Mouse (Mus musculus) limb, embryonic 15.5 days (tissue): ENCODE data around the gene Cyp4x1. TPM values are rescaled to one million over a fixed set of nuclear protein-coding genes. Genes with fewer than 3 reads are reported as not detected.

ENCODE experiments used
- ATAC-seq: fragments of 200-750 bp; cut with Nextera tagmentation; 2 replicates; pipeline ENCODE4 v1.8.0; 2017; ENCODE audit warnings: low read depth, moderate TSS enrichment; ENCODE audit not compliant: insufficient number of reproducible peaks, low FRiP score, low TSS enrichment
- H3K27ac ChIP-seq: fragments of 300-500 bp; sonication (generic); 2 replicates; pipeline ENCODE4 v1.5.1; 2015; ENCODE audit warnings: moderate library complexity, mild to moderate bottlenecking, inconsistent platforms
- H3K27me3 ChIP-seq: fragments of 300-500 bp; sonication (generic); 2 replicates; pipeline ENCODE4 v1.6.1; 2015; ENCODE audit warnings: inconsistent platforms
- H3K36me3 ChIP-seq: fragments of 300-500 bp; sonication (generic); 2 replicates; pipeline ENCODE4 v1.6.1; 2015; ENCODE audit warnings: inconsistent platforms
- H3K4me1 ChIP-seq: fragments of 300-500 bp; sonication (generic); 2 replicates; pipeline ENCODE4 v1.6.1; 2015; ENCODE audit warnings: inconsistent platforms
- H3K4me2 ChIP-seq: fragments of 300-500 bp; sonication (generic); 2 replicates; pipeline ENCODE4 v1.6.1; 2015; ENCODE audit warnings: mild to moderate bottlenecking, inconsistent platforms
- H3K4me3 ChIP-seq: fragments of 300-500 bp; sonication (generic); 2 replicates; pipeline ENCODE4 v1.5.1; 2015; ENCODE audit warnings: mild to moderate bottlenecking, inconsistent platforms
- H3K9ac ChIP-seq: fragments of 300-500 bp; sonication (generic); 2 replicates; pipeline ENCODE4 v1.6.1; 2015; ENCODE audit warnings: inconsistent platforms
- H3K9me3 ChIP-seq: fragments of 300-500 bp; sonication (generic); 2 replicates; pipeline ENCODE4 v1.6.1; 2016; ENCODE audit warnings: inconsistent platforms
- WGBS: fragments of 180-500 bp; shearing (Covaris S2); methylation state at CpG from one replicate; pipeline ENCODE4 v1.1.7; 2015; 5-methylcytosine and 5-hydroxymethylcytosine counted together
- polyA plus RNA-seq: library from polyadenylated mRNA; unstranded; fragments of >200 nt; fragmentation: Nextera tagmentation; extraction: Ambion mirVana; gene quantifications from 2 replicates; pipeline ENCODE4 v1.2.1, GENCODE M21; 2015

The Cyp4x1 gene
- polyA plus RNA-seq, 1 experiment from 2014 or later: not detected

DNA sequence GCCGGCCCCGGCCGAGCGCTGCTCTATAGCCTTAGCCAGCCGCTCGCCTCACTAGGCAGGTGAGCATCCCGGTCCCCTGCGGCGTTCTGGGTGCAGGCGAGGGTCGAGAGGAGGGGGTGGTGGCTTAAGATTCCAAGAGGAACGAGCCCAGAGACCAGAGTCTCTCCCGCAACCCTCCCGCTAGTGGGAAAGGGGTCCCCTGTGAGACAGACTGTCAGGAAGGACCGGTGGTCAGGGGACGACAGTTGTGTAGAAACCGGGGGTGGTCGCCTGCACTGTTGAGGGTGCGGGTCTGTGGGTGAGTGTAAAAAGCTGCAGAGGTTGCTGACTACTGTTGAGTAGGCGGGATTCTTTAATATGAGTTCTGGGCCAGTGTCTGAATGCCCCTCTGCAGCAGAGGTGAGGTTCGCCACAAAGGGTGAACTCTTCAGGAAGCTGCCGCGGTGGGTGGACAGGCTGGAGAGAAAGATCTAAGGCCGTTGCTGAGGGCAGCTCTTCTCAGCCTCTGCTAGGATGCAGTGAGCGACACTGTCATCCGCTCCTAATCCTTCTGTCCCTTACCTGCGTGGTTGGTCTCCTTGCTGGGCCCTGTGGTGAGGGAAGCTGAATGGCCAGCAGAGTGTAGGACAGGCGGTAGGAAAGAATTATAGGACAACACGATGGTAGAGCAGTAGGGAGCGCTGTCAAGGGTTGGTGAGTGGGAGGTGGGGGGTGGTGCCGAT is 70.4 kb downstream of the Cyp4x1 start:
- Histone ChIP-seq H3K27ac (no peak overlapping the region), H3K4me3 (peak overlapping the region; percentile 51), H3K9me3 (no peaks in the 10 kb centered on the region), H3K4me1 (peaks cover 13% of the 10 kb centered on the region), H3K27me3 (peaks cover 98% of the 10 kb centered on the region), H3K36me3 (no peaks in the 10 kb centered on the region), H3K4me2 (peak overlapping the region; percentile 99), H3K9ac (0 out of 2 replicates have a peak overlapping the region, but pooled peaks have one; percentile 33)
- ATAC-seq: no peak
- 2% methylated on average over 31 of the region's 31 CpGs for WGBS

DNA sequence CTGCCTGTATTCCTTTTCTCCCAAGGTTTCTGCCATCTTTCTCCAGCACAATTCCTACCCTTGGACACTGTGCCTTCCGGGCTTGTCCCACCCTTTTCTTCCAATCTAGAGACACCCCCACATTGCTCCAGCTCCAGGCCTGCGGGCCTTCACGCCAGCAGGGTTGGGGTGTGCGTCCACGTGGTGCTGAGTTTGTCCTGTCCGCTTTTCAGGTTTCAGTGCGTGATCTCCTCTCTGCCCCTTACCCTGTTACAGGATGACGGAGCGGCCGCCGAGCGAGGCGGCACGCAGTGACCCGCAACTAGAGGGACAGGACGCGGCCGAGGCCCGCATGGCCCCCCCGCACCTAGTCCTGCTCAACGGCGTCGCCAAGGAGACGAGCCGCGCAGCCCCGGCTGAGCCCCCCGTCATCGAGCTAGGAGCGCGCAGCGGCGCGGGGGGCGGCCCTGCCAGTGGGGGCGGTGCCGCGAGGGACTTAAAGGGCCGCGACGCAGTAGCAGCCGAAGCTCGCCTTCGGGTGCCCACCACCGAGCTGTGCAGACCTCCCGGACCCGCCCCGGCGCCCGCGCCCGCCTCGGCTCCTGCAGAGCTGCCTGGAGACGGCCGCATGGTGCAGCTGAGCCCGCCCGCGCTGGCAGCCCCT is 71.1 kb downstream of the Cyp4x1 start:
- Histone ChIP-seq H3K9ac (0 out of 2 replicates have a peak overlapping the region, but pooled peaks have one; percentile 33), H3K9me3 (no peaks in the 10 kb centered on the region), H3K4me1 (peaks cover 18% of the 10 kb centered on the region), H3K27ac (no peak overlapping the region), H3K4me2 (peak overlapping the region; percentile 99), H3K4me3 (peak overlapping the region; percentile 51), H3K27me3 (peaks cover 97% of the 10 kb centered on the region), H3K36me3 (no peaks in the 10 kb centered on the region)
- peak; percentile 53; the same call in 1 of the 2 replicates for ATAC-seq
- under 1% methylated on average over 57 of the region's 58 CpGs for WGBS

DNA sequence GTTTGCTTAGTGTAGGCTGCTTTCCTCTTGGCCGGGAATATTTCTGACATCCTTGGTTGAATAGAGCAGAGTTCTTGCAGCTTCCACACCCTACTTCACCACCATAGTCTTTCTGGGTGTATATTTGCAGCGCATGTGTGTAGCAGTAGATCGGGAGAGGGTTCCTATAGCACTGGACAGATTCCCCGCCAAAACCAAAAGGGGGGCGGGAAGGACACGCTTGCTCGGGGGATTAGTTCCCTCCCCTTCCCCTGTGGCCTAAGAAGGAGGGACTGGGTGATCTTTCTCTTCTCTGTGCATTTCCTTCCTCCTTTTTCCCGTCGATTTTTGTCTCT is 71.6 kb downstream of the Cyp4x1 start:
- H3K36me3 ChIP-seq: no peaks in the 10 kb centered on the region
- peak overlapping the region; percentile 99 for H3K4me2 ChIP-seq
- no peak overlapping the region for H3K9ac ChIP-seq
- no peak for ATAC-seq
- H3K4me1 ChIP-seq: peaks cover 23% of the 10 kb centered on the region
- 4% methylated on average over 9 of the region's 9 CpGs for WGBS
- H3K27me3 ChIP-seq: peaks cover 97% of the 10 kb centered on the region
- H3K4me3 ChIP-seq: peak overlapping the region; percentile 51
- H3K27ac ChIP-seq: no peak overlapping the region
- no peaks in the 10 kb centered on the region for H3K9me3 ChIP-seq

DNA sequence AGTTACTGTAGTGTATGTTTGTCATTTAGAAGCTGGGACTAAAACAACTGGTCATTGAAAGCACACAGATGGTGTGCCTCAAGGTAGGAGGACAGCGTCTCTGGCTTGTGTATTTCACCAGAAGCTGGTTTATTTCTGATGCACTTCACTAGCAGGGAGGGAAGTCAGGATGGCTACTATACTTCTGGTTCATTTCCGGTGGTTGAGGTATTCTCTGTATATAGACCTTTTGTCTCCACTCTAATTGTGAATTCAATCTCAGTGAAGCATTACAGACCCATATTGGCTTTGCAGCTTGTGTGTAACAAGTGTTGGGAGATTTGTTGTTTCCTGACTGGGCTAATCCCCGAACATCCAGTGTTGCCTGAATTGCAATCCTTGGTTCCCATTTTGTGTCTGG is 73.3 kb downstream of the Cyp4x1 start:
- Histone ChIP-seq H3K27me3 (peaks cover 99% of the 10 kb centered on the region), H3K27ac (no peak overlapping the region), H3K4me2 (no peak overlapping the region), H3K36me3 (no peaks in the 10 kb centered on the region), H3K4me3 (no peak overlapping the region), H3K4me1 (peaks cover 36% of the 10 kb centered on the region), H3K9ac (no peak overlapping the region), H3K9me3 (no peaks in the 10 kb centered on the region)
- ATAC-seq: no peak
- WGBS: 13% methylated on average over 3 of the region's 3 CpGs

DNA sequence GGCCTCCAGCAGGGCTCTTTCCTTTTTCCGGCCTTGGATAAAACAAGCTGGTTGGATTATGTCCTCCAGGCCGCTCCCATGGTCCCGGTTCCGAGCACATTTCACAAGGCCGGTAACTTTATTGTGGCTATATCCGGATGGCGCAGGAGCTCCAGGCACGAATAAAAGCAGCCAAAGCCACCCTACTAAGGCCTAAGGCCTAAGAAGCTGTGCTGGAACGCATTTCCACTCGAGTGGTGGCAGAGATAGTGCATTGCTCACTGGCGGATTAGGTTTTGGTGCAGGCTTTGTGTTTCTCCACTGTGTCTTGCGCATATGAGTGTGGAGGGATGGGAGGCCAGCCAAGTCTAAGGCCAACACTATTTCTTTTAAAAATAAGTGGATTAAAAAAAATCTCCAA is 74.2 kb downstream of the Cyp4x1 start:
- no peak overlapping the region for H3K4me3 ChIP-seq
- no peak for ATAC-seq
- H3K4me1 ChIP-seq: peaks cover 36% of the 10 kb centered on the region
- no peaks in the 10 kb centered on the region for H3K36me3 ChIP-seq
- no peak overlapping the region for H3K27ac ChIP-seq
- WGBS: 12% methylated on average over 12 of the region's 12 CpGs
- H3K9me3 ChIP-seq: no peaks in the 10 kb centered on the region
- no peak overlapping the region for H3K4me2 ChIP-seq
- H3K27me3 ChIP-seq: peaks cover 99% of the 10 kb centered on the region
- no peak overlapping the region for H3K9ac ChIP-seq

DNA sequence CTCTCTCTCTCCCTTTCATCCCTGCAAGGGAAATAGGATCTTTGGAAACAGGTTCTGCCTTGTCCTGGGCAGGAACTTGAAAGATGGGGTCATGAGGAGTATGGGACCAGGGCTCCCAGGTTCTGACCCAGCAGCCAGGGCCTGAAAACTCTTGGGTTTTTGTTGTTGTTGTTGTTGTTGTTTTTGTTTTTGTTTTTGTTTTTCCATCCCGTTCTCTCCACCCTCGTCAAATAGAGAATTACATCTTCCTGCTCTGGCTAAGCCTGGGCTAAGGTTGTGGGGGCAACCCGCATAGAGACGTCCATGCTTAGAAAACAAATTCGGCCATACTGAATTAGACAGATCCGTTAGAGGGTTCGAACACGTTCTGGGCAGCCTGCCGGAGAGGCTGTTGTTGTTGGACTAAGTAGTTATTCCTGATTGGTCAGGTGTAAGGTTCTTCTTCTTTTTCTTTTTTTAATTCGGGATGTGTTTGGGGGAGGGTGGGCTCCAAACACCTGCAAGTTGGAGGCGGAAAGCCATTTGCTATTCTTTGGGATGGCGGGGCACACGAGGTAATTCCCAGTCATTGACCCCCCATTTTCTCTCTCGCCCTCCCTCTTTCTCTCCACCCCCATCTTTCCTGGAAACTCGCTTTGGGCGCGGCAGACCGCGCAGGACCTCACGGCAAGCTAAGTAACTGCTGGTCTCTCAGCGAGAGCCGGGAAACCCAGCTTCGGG is 75.0 kb downstream of the Cyp4x1 start:
- Histone ChIP-seq H3K27me3 (peaks cover 99% of the 10 kb centered on the region), H3K27ac (0 out of 2 replicates have a peak overlapping the region, but pooled peaks have one; percentile 17), H3K4me2 (no peak overlapping the region), H3K4me3 (0 out of 2 replicates have a peak overlapping the region, but pooled peaks have one; percentile 43), H3K36me3 (no peaks in the 10 kb centered on the region), H3K9me3 (no peaks in the 10 kb centered on the region), H3K9ac (no peak overlapping the region), H3K4me1 (peaks cover 36% of the 10 kb centered on the region)
- ATAC-seq: no peak
- WGBS: 3% methylated on average over 23 of the region's 23 CpGs

DNA sequence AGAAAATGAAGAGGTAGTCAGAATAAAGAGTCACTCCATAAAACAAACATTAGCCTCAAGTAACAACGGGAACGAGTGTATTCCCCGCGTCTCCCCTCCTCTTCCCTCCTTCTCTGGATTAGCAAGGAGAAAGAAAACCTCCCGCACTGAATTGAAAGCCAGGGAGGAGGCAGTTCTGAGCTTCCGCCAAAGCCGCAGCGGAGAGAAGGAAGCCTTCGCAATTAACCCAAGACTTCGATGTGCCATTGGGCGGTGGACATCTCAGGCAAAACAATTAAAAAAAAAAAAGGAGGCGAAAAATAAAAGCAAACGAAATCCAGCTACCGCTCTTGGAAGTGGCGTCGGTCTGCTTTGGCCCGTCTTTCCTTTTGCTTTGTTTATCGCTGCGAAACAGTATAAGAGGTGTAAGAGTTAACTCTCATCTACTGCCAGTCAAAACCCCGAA is 75.7 kb downstream of the Cyp4x1 start:
- Histone ChIP-seq H3K4me3 (peak overlapping the region; percentile 43), H3K4me2 (no peak overlapping the region), H3K27me3 (peaks cover 99% of the 10 kb centered on the region)

DNA sequence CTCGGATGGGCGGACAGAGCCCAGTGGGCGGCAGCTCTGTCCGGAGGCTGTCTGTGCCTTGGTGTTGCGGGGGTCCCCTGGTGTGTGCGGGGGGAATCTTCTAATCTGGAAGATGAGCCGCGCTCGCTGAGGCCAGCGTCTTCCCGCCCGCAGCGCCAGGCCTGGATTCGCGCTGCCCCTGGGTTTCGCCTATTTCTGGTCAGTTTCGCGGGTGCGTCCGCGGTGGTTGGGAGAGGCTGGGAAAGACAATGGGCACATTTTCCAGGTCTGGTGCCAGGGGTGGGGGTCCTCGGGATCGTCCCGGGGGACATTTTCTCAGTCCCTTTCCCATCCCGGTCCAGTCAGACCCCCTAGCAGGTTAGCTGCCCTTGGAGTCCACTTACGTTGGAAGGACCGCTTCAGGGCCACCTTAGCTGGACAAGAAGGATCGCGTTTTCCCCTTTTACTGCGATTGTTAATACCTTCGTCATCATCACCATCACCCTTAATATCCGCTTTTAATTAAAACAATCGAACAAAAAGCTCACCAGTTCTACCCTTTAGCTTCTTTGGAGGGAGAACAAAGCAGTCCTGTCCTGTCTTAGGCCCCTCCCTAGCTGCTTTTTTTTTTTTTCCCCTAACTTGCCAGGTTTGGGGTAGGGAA is 76.3 kb downstream of the Cyp4x1 start:
- WGBS: 1% methylated on average over 33 of the region's 33 CpGs
- peak overlapping the region; percentile 57; the same call in 1 of the 2 replicates for H3K27ac ChIP-seq
- no peaks in the 10 kb centered on the region for H3K9me3 ChIP-seq
- H3K4me2 ChIP-seq: 0 out of 2 replicates have a peak overlapping the region, but pooled peaks have one; percentile 76
- no peak overlapping the region for H3K9ac ChIP-seq
- peak overlapping the region; percentile 43 for H3K4me3 ChIP-seq
- peaks cover 98% of the 10 kb centered on the region for H3K27me3 ChIP-seq
- peaks cover 27% of the 10 kb centered on the region for H3K4me1 ChIP-seq
- ATAC-seq: no peak
- no peaks in the 10 kb centered on the region for H3K36me3 ChIP-seq

More for the DNA sequence above, 75.7 kb downstream of the Cyp4x1 start:
- Histone ChIP-seq H3K9ac (no peak overlapping the region), H3K4me1 (peaks cover 31% of the 10 kb centered on the region), H3K36me3 (no peaks in the 10 kb centered on the region), H3K27ac (no peak overlapping the region), H3K9me3 (no peaks in the 10 kb centered on the region)
- ATAC-seq: no peak
- 2% methylated on average over 20 of the region's 20 CpGs for WGBS

DNA sequence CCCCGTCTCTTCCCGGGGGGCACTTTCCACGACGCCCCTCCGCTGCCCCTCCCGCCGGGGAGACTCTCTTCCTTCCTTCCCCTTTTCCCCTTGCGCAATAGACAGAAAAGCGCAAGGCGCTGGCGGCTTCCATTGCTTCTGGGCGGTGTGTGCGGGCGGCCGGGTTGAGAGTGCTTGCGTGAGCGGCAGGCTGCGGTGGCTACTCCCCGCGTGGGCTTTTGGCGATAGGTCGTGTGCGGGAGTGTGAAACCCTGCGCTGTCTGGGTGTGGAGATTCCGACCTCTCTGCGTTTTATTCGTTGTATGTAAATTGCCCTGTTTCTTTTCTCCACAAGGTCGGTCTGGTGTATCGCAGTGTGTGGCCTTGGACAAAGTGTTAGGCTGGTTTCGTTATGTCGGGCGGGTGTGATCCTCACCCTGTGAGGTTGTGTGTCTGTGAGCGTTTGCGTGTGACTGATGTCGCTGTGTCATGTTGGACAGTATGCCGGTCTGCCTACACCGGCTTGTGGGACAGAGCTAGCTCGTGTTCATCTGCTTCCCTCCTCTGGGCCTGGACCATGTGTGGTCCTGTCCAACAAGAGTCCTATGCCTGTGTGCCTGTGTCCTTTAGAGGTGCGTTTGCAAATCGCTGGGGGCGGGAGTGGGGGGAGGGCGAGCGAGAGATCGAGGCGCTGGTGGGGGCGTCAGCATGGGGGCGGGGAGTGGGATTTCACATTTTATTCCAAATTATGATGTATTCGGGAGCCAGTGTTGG is 77.0 kb downstream of the Cyp4x1 start:
- no peak overlapping the region for H3K9ac ChIP-seq
- WGBS: under 1% methylated on average over 47 of the region's 48 CpGs
- H3K4me1 ChIP-seq: peaks cover 29% of the 10 kb centered on the region
- ATAC-seq: 0 out of 2 replicates have a peak, but pooled peaks have one; percentile 32
- H3K9me3 ChIP-seq: no peaks in the 10 kb centered on the region
- no peaks in the 10 kb centered on the region for H3K36me3 ChIP-seq
- H3K27ac ChIP-seq: peak overlapping the region; percentile 57; the same call in 1 of the 2 replicates
- peak overlapping the region; percentile 43 for H3K4me3 ChIP-seq
- peaks cover 98% of the 10 kb centered on the region for H3K27me3 ChIP-seq
- peak overlapping the region; percentile 76 for H3K4me2 ChIP-seq

DNA sequence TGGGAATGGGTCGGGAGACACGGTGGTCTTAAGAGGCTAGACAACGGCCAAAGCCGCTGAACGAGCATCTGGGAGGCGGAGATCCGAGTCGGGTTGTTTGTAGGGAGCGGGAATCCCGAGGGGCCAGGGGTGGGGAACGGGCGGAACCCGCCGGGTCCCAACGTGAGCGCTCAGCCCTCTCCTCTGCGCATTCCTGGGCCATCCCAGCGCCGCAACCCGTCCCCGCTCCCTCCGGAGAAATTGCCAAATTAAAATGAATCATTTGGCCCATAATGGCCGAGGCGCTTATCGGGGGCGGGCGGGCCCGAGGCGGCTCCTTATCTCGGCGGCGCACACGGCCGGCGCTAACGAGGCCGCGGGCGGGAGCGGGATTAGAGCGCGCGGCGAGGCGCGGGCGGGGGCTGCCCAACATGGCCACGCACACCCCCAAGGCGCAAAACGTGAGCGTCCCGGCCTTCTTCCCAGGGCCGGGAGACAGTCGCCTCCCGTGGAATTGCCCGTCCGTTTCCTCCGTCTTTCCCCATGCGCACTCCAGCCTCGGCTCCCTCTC is 77.6 kb downstream of the Cyp4x1 start, which contains the start of gene Tal1:
Gene Tal1 (plus strand): TSS at position 56 of the 550 bp plus-strand sequence.
- under 1% methylated on average over 60 of the region's 60 CpGs for WGBS
- Histone ChIP-seq H3K9me3 (no peaks in the 10 kb centered on the region), H3K9ac (no peak within 1 kb of the TSS), H3K4me3 (peak within 1 kb of the TSS; percentile 43), H3K4me2 (peak within 1 kb of the TSS; percentile 76), H3K27ac (peak within 1 kb of the TSS; percentile 54), H3K4me1 (peaks cover 29% of the 10 kb centered on the region), H3K36me3 (no peaks in the 10 kb centered on the region), H3K27me3 (peaks cover 98% of the 10 kb centered on the region)
- ATAC-seq: no peak
